Mouse (Mus musculus) ovary, postnatal 36 days (tissue): ENCODE measurements around the gene Drg1.
"Not testable (repeated sequence)": the region's sequence is repeated elsewhere in the genome, so short reads cannot be mapped to it uniquely, and the experiment has no call there.

Source experiments
- DNase-seq: peaks from one replicate; pipeline ENCODE4 v3.0.0; 2022; ENCODE audit warnings: low spot score, mixed read lengths

Drg1 gene

GRCm38 (mm10) chr11:3166321-3166720 is 99.9 kb downstream of the Drg1 start:
- not testable (repeated sequence) for DNase-seq

- DNase-seq: not testable (repeated sequence)
Observed at GRCm38 (mm10) chr11:3165210-3165782, 100.9 kb downstream of the Drg1 start.

- DNase-seq: not testable (repeated sequence)
Observed at GRCm38 (mm10) chr11:3163661-3164060, 102.6 kb downstream of the Drg1 start.

- DNase-seq: not testable (repeated sequence)
Observed at GRCm38 (mm10) chr11:3163122-3163521, 103.1 kb downstream of the Drg1 start.

GRCm38 (mm10) chr11:3162236-3162897 is 103.8 kb downstream of the Drg1 start:
- peak; percentile 58 for DNase-seq

GRCm38 (mm10) chr11:3161370-3161769 is 104.8 kb downstream of the Drg1 start:
- DNase-seq: peak; percentile 38

GRCm38 (mm10) chr11:3158800-3159199 is 107.4 kb downstream of the Drg1 start:
- not testable (repeated sequence) for DNase-seq

- not testable (repeated sequence) for DNase-seq
Observed at GRCm38 (mm10) chr11:3157996-3158395, 108.2 kb downstream of the Drg1 start.

- not testable (repeated sequence) for DNase-seq
Observed at GRCm38 (mm10) chr11:3156991-3157390, 109.2 kb downstream of the Drg1 start.

GRCm38 (mm10) chr11:3153666-3154397 is 112.4 kb downstream of the Drg1 start:
- peak; percentile 56 for DNase-seq

GRCm38 (mm10) chr11:3151358-3151757 is 114.9 kb downstream of the Drg1 start:
- not testable (repeated sequence) for DNase-seq

- DNase-seq: not testable (repeated sequence)
Observed at GRCm38 (mm10) chr11:3150677-3151003, 115.6 kb downstream of the Drg1 start.

- DNase-seq: peak; percentile 36
Observed at GRCm38 (mm10) chr11:3150003-3150676, 116.1 kb downstream of the Drg1 start.

- DNase-seq: not testable (repeated sequence)
Observed at GRCm38 (mm10) chr11:3149471-3149870, 116.7 kb downstream of the Drg1 start.

GRCm38 (mm10) chr11:3146806-3147205 is 119.4 kb downstream of the Drg1 start:
- DNase-seq: not testable (repeated sequence)

GRCm38 (mm10) chr11:3145359-3146165 is 120.7 kb downstream of the Drg1 start:
- DNase-seq: not testable (repeated sequence)

GRCm38 (mm10) chr11:3143984-3144383 is 122.2 kb downstream of the Drg1 start:
- DNase-seq: not testable (repeated sequence)

- peak; percentile 81 for DNase-seq
Observed at GRCm38 (mm10) chr11:3142413-3142812, 123.8 kb downstream of the Drg1 start.

- DNase-seq: not testable (repeated sequence)
Observed at GRCm38 (mm10) chr11:3140967-3141535, 125.2 kb downstream of the Drg1 start.

GRCm38 (mm10) chr11:3138323-3138722 is 127.9 kb downstream of the Drg1 start:
- peak; percentile 52 for DNase-seq
